Mouse (Mus musculus) CH12.LX (cell line): ENCODE data around the gene Ppp6r1.
A peak's percentile ranks its signal among the peaks of the same experiment; 100 is the strongest.

Experiments used
- EP300 ChIP-seq: IDR thresholded peaks from 2 replicates; pipeline ENCODE4 v1.6.1; 2011; ENCODE audit warnings: low read length, improper control_type of control experiment
- ETS1 ChIP-seq: conservative IDR thresholded peaks from 2 replicates; pipeline ENCODE4 v1.6.1; 2012; ENCODE audit warnings: low read depth, mild to moderate bottlenecking, inconsistent platforms, low read length, improper control_type of control experiment, moderate library complexity
- MXI1 ChIP-seq: IDR thresholded peaks from 2 replicates; pipeline ENCODE4 v1.6.1; 2011; ENCODE audit warnings: mild to moderate bottlenecking, low read depth, low read length, improper control_type of control experiment
- NELFE ChIP-seq: IDR thresholded peaks from 2 replicates; pipeline ENCODE4 v1.6.1; 2011; ENCODE audit warnings: low read depth, low read length, improper control_type of control experiment
- POLR2A ChIP-seq: IDR thresholded peaks from 2 replicates; pipeline ENCODE4 v1.6.1; 2011; ENCODE audit warnings: low read depth, mild to moderate bottlenecking, improper control_type of control experiment, low read length
- RAD21 ChIP-seq: IDR thresholded peaks from 2 replicates; pipeline ENCODE4 v1.6.1; 2011; ENCODE audit warnings: low read depth, mild to moderate bottlenecking, low read length, improper control_type of control experiment, moderate library complexity
- UBTF ChIP-seq: IDR thresholded peaks from 2 replicates; pipeline ENCODE4 v1.6.1; 2012; ENCODE audit warnings: low read depth, mild to moderate bottlenecking, inconsistent platforms, low read length, improper control_type of control experiment, moderate library complexity
- USF2 ChIP-seq: conservative IDR thresholded peaks from 2 replicates; pipeline ENCODE4 v1.6.1; 2011; ENCODE audit warnings: low read depth, low read length, improper control_type of control experiment

DNA sequence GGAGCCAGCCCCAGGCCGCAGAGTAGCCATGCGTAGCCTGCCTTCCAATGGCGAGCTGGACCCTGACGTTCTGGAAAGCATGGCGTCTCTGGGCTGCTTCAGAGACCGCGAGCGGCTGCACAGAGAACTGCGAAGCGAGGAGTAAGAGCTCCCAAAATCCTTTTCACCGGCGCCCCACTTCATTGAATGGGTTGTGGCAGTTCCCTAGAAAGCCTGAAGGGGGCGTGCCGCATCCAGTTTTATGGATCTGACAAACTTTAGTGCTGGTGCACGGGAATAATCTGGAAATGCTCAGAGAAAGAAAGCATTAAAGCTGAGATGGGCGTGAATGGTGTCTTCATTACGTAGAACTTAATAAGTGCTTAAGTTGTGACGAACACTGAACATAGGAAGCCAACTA lies 46.3 kb upstream of the Ppp6r1 start:
- TF ChIP-seq POLR2A = no peak
- TF ChIP-seq RAD21 = peak; percentile 61
- TF ChIP-seq USF2 = no peak
- no peak for TF ChIP-seq NELFE
- TF ChIP-seq ETS1 = no peak
- TF ChIP-seq MXI1 = no peak
- no peak for TF ChIP-seq EP300
- no peak for TF ChIP-seq UBTF
